Mouse (Mus musculus) left cerebral cortex, adult 11 months (tissue): ENCODE results near the gene Zfp763.
"Not testable (repeated sequence)": the region's sequence is repeated elsewhere in the genome, so short reads cannot be mapped to it uniquely, and the experiment has no call there.

Source experiments
- DNase-seq: peaks from one replicate; pipeline ENCODE4 v3.0.0; 2022; ENCODE audit warnings: low spot score

The Zfp763 gene

GRCm38 (mm10) chr17:33032900-33033891 is at the start of gene Zfp763:
Zfp763 (minus strand) TSS chr17:33033402.
- DNase-seq: peak; percentile 82

GRCm38 (mm10) chr17:33067958-33068357 is 34.8 kb upstream of the Zfp763 start, which contains the start of gene 4921501E09Rik:
4921501E09Rik (minus strand) TSS chr17:33068058.
- DNase-seq: no peak

- no peak for DNase-seq
These were observed 29.8 kb upstream of the Zfp763 start for GRCm38 (mm10) chr17:33063001-33063400.

DNA sequence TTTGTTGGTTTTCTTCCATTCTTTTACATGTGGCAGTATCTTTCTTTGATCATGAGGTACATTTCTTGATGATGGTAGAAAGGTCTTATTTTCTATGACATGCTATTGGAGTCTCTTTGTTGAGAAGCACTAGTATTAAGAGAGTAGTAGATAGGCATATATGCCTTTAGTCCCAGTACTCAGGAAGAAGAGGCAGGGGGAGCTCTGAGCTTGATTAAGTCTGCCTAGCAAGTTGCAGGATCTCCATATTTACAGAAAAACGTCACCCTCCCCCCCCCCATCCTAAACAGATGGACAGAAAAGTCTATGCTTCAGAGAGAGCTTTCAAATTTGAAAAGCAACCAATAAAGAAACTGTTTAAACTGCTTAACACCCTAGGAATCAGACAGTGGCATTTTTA is 25.6 kb upstream of the Zfp763 start:
- no peak for DNase-seq

- DNase-seq: no peak
These were observed 826 bp downstream of the Zfp763 start for GRCm38 (mm10) chr17:33032376-33032775.

DNA sequence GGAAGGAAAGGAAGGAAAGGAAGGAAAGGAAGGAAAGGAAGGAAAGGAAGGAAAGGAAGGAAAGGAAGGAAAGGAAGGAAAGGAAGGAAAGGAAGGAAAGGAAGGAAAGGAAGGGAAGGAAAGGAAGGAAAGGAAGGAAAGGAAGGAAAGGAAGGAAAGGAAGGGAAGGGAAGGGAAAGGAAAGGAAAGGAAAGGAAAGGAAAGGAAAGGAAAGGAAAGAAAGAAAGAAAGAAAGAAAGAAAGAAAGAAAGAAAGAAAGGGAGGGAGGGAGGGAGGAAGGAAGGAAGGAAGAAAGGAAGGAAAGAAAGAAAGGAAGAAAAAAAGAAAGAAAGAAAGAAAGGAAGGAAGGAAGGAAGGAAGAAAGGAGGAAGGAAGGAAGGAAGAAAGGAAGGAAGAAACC is 12.8 kb downstream of the Zfp763 start:
- not testable (repeated sequence) for DNase-seq

- no peak for DNase-seq
These were observed 24.9 kb downstream of the Zfp763 start for GRCm38 (mm10) chr17:33008337-33008736.

GRCm38 (mm10) chr17:32998492-32998891 is 34.7 kb downstream of the Zfp763 start:
- no peak for DNase-seq

DNA sequence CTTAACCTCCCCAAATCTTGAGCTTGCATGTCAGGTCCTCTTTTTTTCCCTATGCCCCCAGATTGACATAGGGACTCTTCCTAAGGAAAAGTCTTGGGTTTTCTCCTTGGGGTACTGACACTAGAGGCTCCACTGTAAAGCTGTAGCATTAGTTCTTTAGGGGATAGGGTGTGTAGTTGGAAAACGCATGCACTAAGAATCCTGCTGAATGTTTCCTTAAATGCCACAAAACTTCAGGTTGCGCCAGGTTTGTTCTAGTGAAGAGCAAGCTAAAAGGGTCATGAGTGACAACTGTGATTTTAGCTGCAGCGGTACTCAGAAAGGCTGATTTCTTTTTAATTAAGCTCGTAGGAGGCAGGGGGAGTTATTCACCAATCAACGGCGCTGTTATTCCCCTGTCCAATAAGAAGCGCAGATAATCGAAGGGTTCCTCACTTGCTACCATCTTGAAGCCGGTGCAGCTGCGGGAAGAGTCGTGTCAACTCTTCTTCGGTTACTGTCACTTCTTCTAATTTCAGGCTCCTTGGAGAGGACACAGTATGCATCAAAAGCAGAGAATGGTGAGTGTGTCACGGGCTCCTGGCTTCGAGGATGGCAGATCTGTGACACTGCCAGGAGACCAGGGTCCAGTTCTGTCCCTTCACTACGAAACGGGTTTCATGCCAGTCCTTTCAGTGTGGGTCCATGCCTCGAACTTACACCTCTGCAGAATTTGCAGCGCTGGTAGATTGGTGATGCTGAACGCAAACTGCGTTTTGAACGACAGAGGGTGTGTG is 40.3 kb downstream of the Zfp763 start, which contains the start of gene Zfp952:
Zfp952 (plus strand) TSS at position 431 of the 776 bp plus-strand sequence.
- DNase-seq: peak; percentile 92

GRCm38 (mm10) chr17:32991965-32992698 is 41.1 kb downstream of the Zfp763 start:
- no peak for DNase-seq

GRCm38 (mm10) chr17:32986301-32986700 is 46.9 kb downstream of the Zfp763 start:
- DNase-seq: no peak

DNA sequence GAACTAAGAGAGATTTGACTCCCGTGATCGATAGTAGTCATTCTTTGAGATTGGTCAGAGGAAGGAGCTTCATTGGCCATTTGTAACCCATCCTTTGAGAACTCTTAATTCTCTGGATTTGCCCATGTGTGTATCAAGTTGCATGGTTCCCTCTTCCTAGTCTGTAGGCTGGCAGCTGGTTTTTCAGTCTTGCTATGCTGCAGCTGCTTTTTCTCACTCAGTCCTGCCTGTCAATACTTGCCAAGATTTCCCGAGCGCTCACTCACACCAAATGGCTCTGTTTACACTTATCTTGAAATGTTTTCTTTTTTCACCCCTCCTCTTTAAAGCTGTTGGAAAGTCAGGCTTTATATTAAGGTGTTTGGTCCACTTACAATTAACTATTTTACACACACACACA is 51.8 kb downstream of the Zfp763 start:
- no peak for DNase-seq
